Mouse (Mus musculus): ENCODE results near the gene Snrpd2. TPM values are rescaled to one million over a fixed set of nuclear protein-coding genes. Genes with fewer than 3 reads are reported as not detected.

The Snrpd2 gene
- polyA plus RNA-seq (2014; fragmentation: Nextera tagmentation; extraction: Ambion mirVana), result 143 and 149 TPM in 2 replicates

DNA sequence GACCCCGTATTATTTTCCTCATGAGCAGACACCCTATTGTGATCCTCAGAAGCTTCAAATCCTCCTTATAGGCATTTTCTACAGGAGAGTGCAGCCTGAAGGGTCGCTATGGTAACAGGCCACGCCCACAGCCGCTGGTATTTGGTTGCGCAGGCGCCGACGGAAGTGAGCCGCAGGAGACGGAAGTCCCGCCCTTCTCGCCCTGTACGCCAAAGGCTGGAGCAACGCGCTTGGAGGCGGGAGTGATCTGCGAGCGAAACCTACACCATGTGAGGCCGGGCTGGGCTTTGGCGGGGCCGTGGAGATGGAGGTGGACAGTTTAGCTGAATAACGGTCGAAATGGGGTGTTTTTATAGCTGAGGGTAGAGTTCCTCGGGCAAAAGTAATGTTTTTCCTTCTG, at the start of gene Snrpd2:
Snrpd2 (plus strand) TSS at position 97 of the 400 bp plus-strand sequence.
- ATAC-seq (ENCODE audit: low FRiP score), result peak; percentile 92
- Histone ChIP-seq H3K4me3 (ENCODE audit: low read depth, low read length) (peak within 1 kb of the TSS; percentile 75), H3K4me1 (replicated peaks; ENCODE audit: control insufficient read depth, insufficient read depth, low read length) (peaks cover 6% of the 10 kb centered on the region; the same call in 1 of the 2 replicates), H3K27ac (ENCODE audit: low read depth, low read length) (peak within 1 kb of the TSS; percentile 61), H3K27me3 (ENCODE audit: control insufficient read depth, insufficient read depth, low read length) (no peaks in the 10 kb centered on the region), H3K4me2 (replicated peaks; ENCODE audit: low read depth, low read length) (peak within 1 kb of the TSS; percentile 84), H3K9me3 (ENCODE audit: control insufficient read depth, low read length) (no peaks in the 10 kb centered on the region), H3K9ac (ENCODE audit: low read depth, low read length) (peak within 1 kb of the TSS; percentile 75), H3K36me3 (ENCODE audit: control insufficient read depth, insufficient read depth, low read length) (no peaks in the 10 kb centered on the region)
- peak; percentile 99 for DNase-seq (ENCODE audit: low spot score)
- under 1% methylated on average over 24 of the region's 24 CpGs for WGBS

DNA sequence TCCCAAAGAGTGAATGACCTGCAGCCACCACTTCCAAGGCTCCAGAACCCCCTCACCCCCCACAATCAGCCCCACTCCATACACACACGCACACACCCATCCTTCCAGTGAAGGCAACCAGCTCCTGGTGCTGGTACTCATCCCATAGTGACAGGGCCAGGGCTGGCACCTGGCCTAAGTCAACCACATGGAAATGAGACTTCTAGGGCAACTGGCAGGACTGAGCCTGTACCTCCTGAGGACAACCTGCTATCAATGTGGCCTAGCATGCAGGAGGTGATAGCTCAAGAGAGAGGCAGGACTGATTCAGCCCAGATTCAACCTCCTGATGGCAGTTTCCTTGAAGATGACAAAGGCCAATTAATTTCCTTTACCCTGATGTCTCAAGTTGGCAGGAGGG, 49.2 kb upstream of the Snrpd2 start:
- Histone ChIP-seq H3K27me3 (ENCODE audit: control insufficient read depth, insufficient read depth, low read length) (no peaks in the 10 kb centered on the region), H3K4me2 (replicated peaks; ENCODE audit: low read depth, low read length) (no peak overlapping the region), H3K9ac (ENCODE audit: low read depth, low read length) (no peak overlapping the region), H3K4me3 (ENCODE audit: low read depth, low read length) (no peak overlapping the region; the same call in 1 of the 2 replicates), H3K4me1 (replicated peaks; ENCODE audit: control insufficient read depth, insufficient read depth, low read length) (peaks cover 5% of the 10 kb centered on the region; the same call in 1 of the 2 replicates), H3K36me3 (ENCODE audit: control insufficient read depth, insufficient read depth, low read length) (0 out of 2 replicates have a peak, but pooled peaks cover 2% of the 10 kb centered on the region), H3K27ac (ENCODE audit: low read depth, low read length) (no peak overlapping the region), H3K9me3 (ENCODE audit: control insufficient read depth, low read length) (no peaks in the 10 kb centered on the region)
- ATAC-seq (ENCODE audit: low FRiP score) (no peak), DNase-seq (ENCODE audit: low spot score) (no peak)
- 82% methylated on average over 1 of the region's 1 CpGs for WGBS

GRCm38 (mm10) chr7:19103741-19104140, 45.8 kb upstream of the Snrpd2 start:
- Histone ChIP-seq H3K36me3 (ENCODE audit: control insufficient read depth, insufficient read depth, low read length) (no peaks in the 10 kb centered on the region), H3K27me3 (ENCODE audit: control insufficient read depth, insufficient read depth, low read length) (no peaks in the 10 kb centered on the region), H3K4me2 (replicated peaks; ENCODE audit: low read depth, low read length) (no peak overlapping the region), H3K4me3 (ENCODE audit: low read depth, low read length) (no peak overlapping the region), H3K9ac (ENCODE audit: low read depth, low read length) (no peak overlapping the region), H3K4me1 (replicated peaks; ENCODE audit: control insufficient read depth, insufficient read depth, low read length) (no peaks in the 10 kb centered on the region), H3K27ac (ENCODE audit: low read depth, low read length) (no peak overlapping the region), H3K9me3 (ENCODE audit: control insufficient read depth, low read length) (no peaks in the 10 kb centered on the region)
- DNase-seq (ENCODE audit: low spot score) (no peak), ATAC-seq (ENCODE audit: low FRiP score) (no peak)

DNA sequence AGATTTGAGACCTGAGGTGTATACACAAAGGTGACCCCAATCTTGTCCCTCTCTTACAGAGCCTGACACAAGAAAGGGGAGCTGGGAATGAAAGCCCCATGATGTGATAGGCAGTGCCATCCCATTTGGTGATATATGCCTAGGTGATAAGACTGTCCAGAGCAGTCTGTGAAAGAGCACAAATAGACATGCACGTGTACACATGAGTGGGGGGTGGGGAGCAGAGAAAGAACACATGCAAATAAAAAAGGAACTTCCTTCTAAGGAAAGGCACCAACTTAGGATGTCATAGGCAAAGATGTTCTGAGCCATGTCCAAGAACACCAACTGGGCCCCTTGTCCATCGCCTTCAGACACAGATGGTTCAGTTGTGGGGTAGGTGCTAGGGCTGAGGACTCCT, 45.0 kb upstream of the Snrpd2 start:
- Histone ChIP-seq H3K4me2 (replicated peaks; ENCODE audit: low read depth, low read length) (no peak overlapping the region), H3K4me1 (replicated peaks; ENCODE audit: control insufficient read depth, insufficient read depth, low read length) (no peaks in the 10 kb centered on the region), H3K9ac (ENCODE audit: low read depth, low read length) (no peak overlapping the region), H3K27me3 (ENCODE audit: control insufficient read depth, insufficient read depth, low read length) (no peaks in the 10 kb centered on the region), H3K36me3 (ENCODE audit: control insufficient read depth, insufficient read depth, low read length) (no peaks in the 10 kb centered on the region), H3K27ac (ENCODE audit: low read depth, low read length) (no peak overlapping the region), H3K4me3 (ENCODE audit: low read depth, low read length) (no peak overlapping the region), H3K9me3 (ENCODE audit: control insufficient read depth, low read length) (no peaks in the 10 kb centered on the region)
- 84% methylated on average over 2 of the region's 2 CpGs for WGBS
- no peak for ATAC-seq (ENCODE audit: low FRiP score)
- no peak for DNase-seq (ENCODE audit: low spot score)

DNA sequence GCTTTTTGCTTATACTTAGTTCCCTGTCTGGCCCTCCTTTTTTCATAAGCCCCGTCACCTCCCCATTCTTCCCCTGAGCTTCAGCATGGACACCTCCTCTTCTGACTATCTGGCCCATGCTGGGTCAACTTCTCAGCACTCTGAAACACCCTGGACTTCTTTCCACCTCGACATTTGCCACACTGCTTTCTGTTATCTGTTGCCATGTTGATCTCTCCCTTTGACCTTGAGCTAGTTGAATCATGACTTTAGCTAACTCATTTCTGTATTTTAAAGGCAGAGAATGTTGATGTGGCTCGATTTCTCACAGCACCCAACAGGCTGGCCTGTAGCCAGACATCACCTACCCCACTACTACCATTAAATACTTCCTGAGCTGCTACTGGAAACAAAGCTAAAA, 42.1 kb upstream of the Snrpd2 start:
- Histone ChIP-seq H3K36me3 (ENCODE audit: control insufficient read depth, insufficient read depth, low read length) (no peaks in the 10 kb centered on the region), H3K27ac (ENCODE audit: low read depth, low read length) (no peak overlapping the region), H3K4me2 (replicated peaks; ENCODE audit: low read depth, low read length) (no peak overlapping the region), H3K4me3 (ENCODE audit: low read depth, low read length) (no peak overlapping the region), H3K4me1 (replicated peaks; ENCODE audit: control insufficient read depth, insufficient read depth, low read length) (no peaks in the 10 kb centered on the region), H3K27me3 (ENCODE audit: control insufficient read depth, insufficient read depth, low read length) (no peaks in the 10 kb centered on the region), H3K9ac (ENCODE audit: low read depth, low read length) (no peak overlapping the region), H3K9me3 (ENCODE audit: control insufficient read depth, low read length) (no peaks in the 10 kb centered on the region)
- ATAC-seq (ENCODE audit: low FRiP score) (no peak), DNase-seq (ENCODE audit: low spot score) (no peak)
- 60% methylated on average over 3 of the region's 3 CpGs for WGBS

DNA sequence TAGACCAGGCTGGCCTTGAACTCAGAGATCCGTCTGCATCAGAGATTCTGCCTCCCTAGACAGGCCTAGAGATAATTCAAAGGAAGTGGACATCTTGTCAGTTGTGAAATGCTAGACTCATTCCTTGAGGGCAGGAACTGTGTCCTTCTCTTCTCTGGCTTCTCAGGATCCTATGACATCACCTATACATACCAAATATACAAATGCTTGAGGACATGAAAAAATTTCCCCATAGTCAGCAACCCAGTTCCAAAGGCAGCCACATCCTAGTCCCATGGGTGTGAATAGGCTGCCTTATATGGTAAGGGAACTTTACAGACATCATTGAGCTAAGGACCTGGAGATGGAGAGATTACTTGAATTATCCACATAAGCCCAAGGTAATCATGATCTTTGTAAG, 40.0 kb upstream of the Snrpd2 start:
- Histone ChIP-seq H3K27me3 (ENCODE audit: control insufficient read depth, insufficient read depth, low read length) (no peaks in the 10 kb centered on the region), H3K36me3 (ENCODE audit: control insufficient read depth, insufficient read depth, low read length) (no peaks in the 10 kb centered on the region), H3K9me3 (ENCODE audit: control insufficient read depth, low read length) (no peaks in the 10 kb centered on the region), H3K4me2 (replicated peaks; ENCODE audit: low read depth, low read length) (no peak overlapping the region), H3K9ac (ENCODE audit: low read depth, low read length) (no peak overlapping the region), H3K27ac (ENCODE audit: low read depth, low read length) (no peak overlapping the region), H3K4me1 (replicated peaks; ENCODE audit: control insufficient read depth, insufficient read depth, low read length) (no peaks in the 10 kb centered on the region), H3K4me3 (ENCODE audit: low read depth, low read length) (no peak overlapping the region)
- no peak for ATAC-seq (ENCODE audit: low FRiP score)
- no peak for DNase-seq (ENCODE audit: low spot score)
- 79% methylated on average over 1 of the region's 1 CpGs for WGBS

- ATAC-seq (ENCODE audit: low FRiP score) (peak; percentile 30; the same call in 1 of the 2 replicates), DNase-seq (ENCODE audit: low spot score) (peak; percentile 71)
- H3K4me2 ChIP-seq (replicated peaks; ENCODE audit: low read depth, low read length), result peak within 1 kb of the TSS; percentile 31
- no peaks in the 10 kb centered on the region; the same call in 1 of the 2 replicates for H3K4me1 ChIP-seq (replicated peaks; ENCODE audit: control insufficient read depth, insufficient read depth, low read length)
- 20% methylated on average over 64 of the region's 64 CpGs for WGBS
- 0 out of 2 replicates have a peak, but pooled peaks cover 4% of the 10 kb centered on the region for H3K9me3 ChIP-seq (ENCODE audit: control insufficient read depth, low read length)
- H3K4me3 ChIP-seq (ENCODE audit: low read depth, low read length), result peak within 1 kb of the TSS; percentile 17; the same call in 1 of the 2 replicates
- H3K27ac ChIP-seq (ENCODE audit: low read depth, low read length), result no peak within 1 kb of the TSS
- H3K9ac ChIP-seq (ENCODE audit: low read depth, low read length), result no peak within 1 kb of the TSS
- no peaks in the 10 kb centered on the region for H3K36me3 ChIP-seq (ENCODE audit: control insufficient read depth, insufficient read depth, low read length)
- H3K27me3 ChIP-seq (ENCODE audit: control insufficient read depth, insufficient read depth, low read length), result peaks cover 3% of the 10 kb centered on the region; the same call in 1 of the 2 replicates
These were observed 31.3 kb upstream of the Snrpd2 start, which contains the start of gene Gm4969 for GRCm38 (mm10) chr7:19118028-19118771. Gene Gm4969 (minus strand): TSS chr7:19118368.

DNA sequence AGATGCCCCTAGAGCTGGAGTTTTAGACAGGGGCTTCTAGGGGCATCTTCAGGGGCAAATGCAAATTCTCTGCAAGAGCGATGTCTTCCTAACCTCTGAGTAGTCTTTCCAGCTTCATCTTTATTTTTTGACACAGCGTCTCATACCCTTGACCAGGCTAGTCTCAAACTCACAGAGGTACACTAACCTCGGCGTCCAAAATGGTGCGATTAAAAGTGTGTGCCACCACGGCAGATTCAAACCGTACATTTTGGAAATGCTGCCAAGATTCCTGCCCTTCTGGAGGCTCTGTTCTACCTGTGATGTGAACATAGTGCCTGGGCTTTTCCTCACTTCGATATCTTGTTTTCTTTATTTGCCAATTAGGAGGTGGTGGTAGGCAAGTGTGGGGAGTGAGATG, 30.4 kb upstream of the Snrpd2 start:
- H3K4me3 ChIP-seq (ENCODE audit: low read depth, low read length), result no peak overlapping the region
- DNase-seq (ENCODE audit: low spot score) (peak; percentile 15), ATAC-seq (ENCODE audit: low FRiP score) (peak; percentile 45)
- H3K4me2 ChIP-seq (replicated peaks; ENCODE audit: low read depth, low read length), result no peak overlapping the region
- peaks cover 3% of the 10 kb centered on the region; the same call in 1 of the 2 replicates for H3K27me3 ChIP-seq (ENCODE audit: control insufficient read depth, insufficient read depth, low read length)
- no peak overlapping the region for H3K27ac ChIP-seq (ENCODE audit: low read depth, low read length)
- 92% methylated on average over 8 of the region's 8 CpGs for whole genome bisulfite sequencing
- H3K36me3 ChIP-seq (ENCODE audit: control insufficient read depth, insufficient read depth, low read length), result no peaks in the 10 kb centered on the region
- no peak overlapping the region for H3K9ac ChIP-seq (ENCODE audit: low read depth, low read length)
- H3K4me1 ChIP-seq (replicated peaks; ENCODE audit: control insufficient read depth, insufficient read depth, low read length), result no peaks in the 10 kb centered on the region; the same call in 1 of the 2 replicates
- H3K9me3 ChIP-seq (ENCODE audit: control insufficient read depth, low read length), result 0 out of 2 replicates have a peak, but pooled peaks cover 4% of the 10 kb centered on the region
